Mouse (Mus musculus): ENCODE measurements at regions not wholly inside any gene's neighbourhood (a gene's known extent, or its start where the extent isn't known, plus 50 kb on each side); places are given as distances from the start of the nearest gene placed in this dataset.
"Not testable (repeated sequence)": the region's sequence is repeated elsewhere in the genome, so short reads cannot be mapped to it uniquely, and the experiment has no call there.

DNA sequence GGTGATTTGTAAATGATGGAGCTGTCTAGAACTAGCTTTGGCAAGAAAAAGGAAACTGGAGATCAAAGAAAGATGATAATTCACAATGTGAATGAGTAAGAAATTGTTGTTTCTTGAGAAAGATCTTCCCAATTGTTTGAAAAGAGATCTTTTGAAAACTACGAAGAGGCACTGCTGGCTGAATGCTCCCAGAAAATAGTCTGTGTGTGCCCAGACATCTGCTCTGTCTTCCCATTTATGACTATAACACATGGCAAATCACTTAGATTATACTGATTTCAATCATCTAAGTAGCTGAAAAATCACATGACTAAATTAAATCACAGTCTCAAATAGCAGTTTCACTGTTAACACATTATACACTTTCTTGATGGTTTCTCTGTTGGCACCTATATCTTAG is 434.2 kb upstream of the Sema6d start:
- H3K27me3 ChIP-seq: no peaks in the 10 kb centered on the region
- TF ChIP-seq CTCF (IDR thresholded peaks at IDR 0.05): no peak
- POLR2A ChIA-PET: no interaction called here
- in situ Hi-C loops (cut with MboI; ENCODE audit: low pct_unique_long_range_greater_than_20kb): no loop called here
- ATAC-seq: no peak
- CTCF ChIA-PET: no interaction called here
- no peak for DNase-seq (ENCODE audit: low read depth, low spot score)

GRCm38 (mm10) chr2:123688290-123689030 is 401.3 kb upstream of the Sema6d start:
- in situ Hi-C loops (cut with MboI; ENCODE audit: low pct_unique_long_range_greater_than_20kb): no loop called here
- POLR2A ChIA-PET: no interaction called here
- no peaks in the 10 kb centered on the region for H3K27me3 ChIP-seq
- no peak for TF ChIP-seq CTCF (IDR thresholded peaks at IDR 0.05)
- CTCF ChIA-PET: no interaction called here
- no peak for DNase-seq (ENCODE audit: low read depth, low spot score)
- ATAC-seq: no peak

DNA sequence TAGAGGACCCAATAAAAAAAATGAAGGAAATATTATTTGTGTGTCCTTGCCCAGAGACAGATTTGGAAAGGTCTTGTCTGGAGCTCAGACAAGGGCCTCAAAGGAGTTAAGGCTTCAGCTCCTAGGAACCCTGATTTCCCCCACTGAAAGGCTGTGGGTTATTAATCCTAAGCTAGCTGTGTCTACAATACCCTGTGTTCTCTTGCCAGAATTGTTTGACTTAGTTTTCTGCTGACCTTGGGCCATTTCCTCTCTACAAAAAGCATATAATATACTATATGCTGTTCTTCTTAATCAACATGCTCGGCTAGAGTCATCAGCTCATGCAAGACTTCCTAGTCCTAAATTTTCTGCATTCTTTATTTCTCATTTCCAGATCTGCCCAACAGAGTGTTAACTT is 400.0 kb upstream of the Sema6d start:
- POLR2A ChIA-PET: no interaction called here
- no peak for ATAC-seq
- no peak for TF ChIP-seq CTCF (IDR thresholded peaks at IDR 0.05)
- CTCF ChIA-PET: no interaction called here
- in situ Hi-C loops (cut with MboI; ENCODE audit: low pct_unique_long_range_greater_than_20kb): no loop called here
- no peak for DNase-seq (ENCODE audit: low read depth, low spot score)
- no peaks in the 10 kb centered on the region for H3K27me3 ChIP-seq

DNA sequence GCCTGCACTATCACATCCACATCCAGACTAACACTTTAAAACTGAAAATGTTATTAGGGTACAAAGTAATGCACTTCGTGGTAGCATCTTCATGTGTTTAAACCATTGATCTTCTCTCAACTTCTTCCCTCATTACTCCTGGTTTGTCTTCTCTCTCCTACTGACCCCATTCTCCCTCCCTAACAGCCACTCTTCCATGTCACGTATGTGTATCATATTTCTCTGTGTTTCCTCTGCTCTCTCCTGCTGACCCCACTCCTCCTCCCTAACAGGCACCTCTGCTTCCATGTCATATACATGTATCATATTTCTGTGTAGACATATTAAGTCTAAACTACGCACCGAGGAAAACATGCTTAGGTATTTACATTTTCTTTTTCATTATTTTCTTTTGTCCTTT is 350.1 kb upstream of the Sema6d start:
- CTCF ChIA-PET: no interaction called here
- in situ Hi-C loops (cut with MboI; ENCODE audit: low pct_unique_long_range_greater_than_20kb): no loop called here
- ATAC-seq: no peak

GRCm38 (mm10) chr2:123740541-123740940 is 349.2 kb upstream of the Sema6d start:
- H3K27me3 ChIP-seq: no peaks in the 10 kb centered on the region
- no peak for TF ChIP-seq CTCF (IDR thresholded peaks at IDR 0.05)
- ChIA-PET POLR2A (no interaction called here), CTCF (no interaction called here)
- DNase-seq (ENCODE audit: low read depth, low spot score) (no peak), ATAC-seq (no peak)
- in situ Hi-C loops (cut with MboI; ENCODE audit: low pct_unique_long_range_greater_than_20kb): no loop called here

More for the DNA sequence above, 350.1 kb upstream of the Sema6d start:
- no peaks in the 10 kb centered on the region for H3K27me3 ChIP-seq
- POLR2A ChIA-PET: no interaction called here
- no peak for TF ChIP-seq CTCF (IDR thresholded peaks at IDR 0.05)
- DNase-seq (ENCODE audit: low read depth, low spot score): no peak

GRCm38 (mm10) chr2:123754220-123754619 is 335.5 kb upstream of the Sema6d start:
- in situ Hi-C loops (cut with MboI; ENCODE audit: low pct_unique_long_range_greater_than_20kb): no loop called here
- TF ChIP-seq CTCF (IDR thresholded peaks at IDR 0.05): no peak
- no peak for ATAC-seq
- CTCF ChIA-PET: no interaction called here
- no peaks in the 10 kb centered on the region for H3K27me3 ChIP-seq
- no peak for DNase-seq (ENCODE audit: low read depth, low spot score)
- POLR2A ChIA-PET: no interaction called here

DNA sequence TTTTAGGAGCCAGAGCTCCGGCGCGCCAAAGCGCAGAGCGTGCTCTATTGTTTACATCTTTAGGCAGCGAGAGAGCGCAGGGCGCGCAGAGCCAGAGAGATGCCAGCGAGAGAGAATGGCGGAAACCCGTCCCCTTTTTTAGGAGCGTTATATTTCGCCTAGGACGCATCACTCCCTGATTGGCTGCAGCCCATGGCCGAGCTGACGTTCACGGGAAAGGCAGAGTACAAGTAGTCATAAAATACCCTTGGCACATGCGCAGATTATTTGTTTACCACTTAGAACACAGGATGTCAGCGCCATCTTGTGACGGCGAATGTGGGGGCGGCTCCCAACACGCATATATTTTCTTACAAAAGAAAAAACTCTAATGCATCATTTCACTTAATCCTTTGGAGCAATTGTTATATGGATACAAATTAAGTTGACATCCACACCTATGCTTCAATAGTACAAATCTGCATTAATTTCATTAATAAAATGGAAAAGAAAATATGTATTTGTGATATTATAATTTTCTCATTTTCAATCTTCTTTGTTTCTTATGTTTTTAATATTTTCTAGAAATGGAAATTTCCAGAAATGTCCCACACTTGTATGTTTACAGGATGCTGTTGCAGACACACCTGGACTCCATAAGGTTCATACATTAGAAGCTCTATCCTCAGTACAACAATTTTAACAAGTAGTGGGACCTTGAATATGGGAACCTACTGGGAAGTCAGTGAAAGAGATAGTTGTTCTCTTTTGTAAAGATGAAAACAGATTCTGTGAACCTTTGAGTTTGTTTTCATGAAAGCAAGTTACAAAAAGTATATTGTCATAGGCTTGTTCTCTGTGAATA is 334.9 kb upstream of the Sema6d start:
- ATAC-seq; in situ Hi-C loops (cut with MboI; ENCODE audit: low pct_unique_long_range_greater_than_20kb); DNase-seq (ENCODE audit: low read depth, low spot score); CTCF ChIA-PET; H3K27me3 ChIP-seq; POLR2A ChIA-PET: not testable (repeated sequence)

DNA sequence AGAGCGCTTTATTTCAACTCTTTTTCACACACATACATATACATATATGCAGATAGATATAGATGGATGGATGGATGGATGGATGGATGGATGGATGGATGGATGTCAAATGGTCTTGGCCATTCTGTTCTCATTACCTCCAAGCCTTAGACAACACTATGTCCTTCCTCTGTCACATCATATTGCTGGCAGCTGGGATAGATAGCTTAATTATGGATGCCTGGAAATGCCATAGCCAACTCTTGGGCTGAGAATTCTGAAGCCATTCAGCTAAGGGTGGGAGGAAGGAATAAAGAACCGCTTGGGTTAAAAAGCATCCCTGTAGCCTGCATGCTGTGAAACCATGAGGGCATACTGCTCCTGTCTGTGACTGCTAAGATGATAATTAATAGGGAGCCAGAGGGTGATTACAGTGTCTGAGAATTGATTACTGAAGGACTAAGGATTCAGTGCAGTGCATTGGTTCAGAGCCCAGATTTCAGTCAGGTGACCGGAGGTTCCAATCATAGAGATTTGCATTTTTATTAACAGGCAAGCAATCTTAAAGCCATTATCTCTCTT is 290.5 kb upstream of the Sema6d start:
- ATAC-seq (no peak), DNase-seq (ENCODE audit: low read depth, low spot score) (no peak)
- H3K27me3 ChIP-seq: no peaks in the 10 kb centered on the region
- in situ Hi-C loops (cut with MboI; ENCODE audit: low pct_unique_long_range_greater_than_20kb): no loop called here
- ChIA-PET CTCF (no interaction called here), POLR2A (no interaction called here)
- no peak for TF ChIP-seq CTCF (IDR thresholded peaks at IDR 0.05)

GRCm38 (mm10) chr2:123805646-123806045 is 284.1 kb upstream of the Sema6d start:
- H3K27me3 ChIP-seq: no peaks in the 10 kb centered on the region
- ChIA-PET CTCF (no interaction called here), POLR2A (no interaction called here)
- TF ChIP-seq CTCF (IDR thresholded peaks at IDR 0.05): no peak
- in situ Hi-C loops (cut with MboI; ENCODE audit: low pct_unique_long_range_greater_than_20kb): no loop called here
- DNase-seq (ENCODE audit: low read depth, low spot score) (no peak), ATAC-seq (no peak)

GRCm38 (mm10) chr2:123806370-123806769 is 283.4 kb upstream of the Sema6d start:
- CTCF ChIA-PET: interaction anchor here (1.3 kb wide), 1 partner anchor 11 kb away, joined by 3 read pairs; no protein-coding TSS in a partner anchor
- POLR2A ChIA-PET: no interaction called here

More at GRCm38 (mm10) chr2:123806370-123806769, 283.4 kb upstream of the Sema6d start:
- TF ChIP-seq CTCF (IDR thresholded peaks at IDR 0.05): no peak
- in situ Hi-C loops (cut with MboI; ENCODE audit: low pct_unique_long_range_greater_than_20kb): no loop called here
- no peak for ATAC-seq
- DNase-seq (ENCODE audit: low read depth, low spot score): no peak
- H3K27me3 ChIP-seq: no peaks in the 10 kb centered on the region
